Mouse (Mus musculus): ENCODE results near the gene Tecpr1. TPM values are rescaled to one million over a fixed set of nuclear protein-coding genes. Genes with fewer than 3 reads are reported as not detected.

Tecpr1 gene
- polyA plus RNA-seq, 1 experiment from 2014 or later, result 2.5 TPM

DNA sequence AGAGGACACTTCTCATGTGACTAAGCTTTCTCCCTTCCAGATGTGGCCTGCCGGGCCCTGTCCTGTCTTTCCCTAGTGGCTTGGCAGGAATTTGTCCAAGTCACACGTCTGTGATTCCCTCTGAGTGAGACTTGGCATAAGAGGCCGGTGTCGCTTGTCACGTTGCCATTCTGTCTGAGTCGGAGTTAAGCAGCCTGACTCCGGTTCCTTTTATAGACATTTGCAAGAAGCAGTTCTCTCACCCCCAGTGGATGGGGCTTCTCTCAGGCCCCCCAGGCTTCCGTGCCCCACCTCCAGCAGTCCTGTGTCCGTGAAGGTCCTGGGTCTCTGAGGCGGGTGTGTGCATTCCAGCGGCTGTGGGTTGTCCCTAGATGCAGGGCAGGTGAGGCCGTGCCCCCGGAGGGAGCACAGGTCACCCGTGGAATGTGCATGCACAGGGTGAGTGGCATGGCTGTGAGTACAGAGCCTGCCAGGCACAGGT lies 34.8 kb upstream of the Tecpr1 start:
- Histone ChIP-seq H3K4me2 (ENCODE audit: low read depth, low read length) (peak overlapping the region; percentile 89), H3K9me3 (ENCODE audit: low read length) (no peaks in the 10 kb centered on the region), H3K4me3 (ENCODE audit: low read depth, low read length) (no peak overlapping the region), H3K36me3 (replicated peaks; ENCODE audit: insufficient read depth, low read length) (peaks cover 11% of the 10 kb centered on the region; the same call in 1 of the 2 replicates), H3K27me3 (ENCODE audit: insufficient read depth, low read length) (no peaks in the 10 kb centered on the region), H3K27ac (ENCODE audit: low read depth) (no peak overlapping the region), H3K4me1 (ENCODE audit: insufficient read depth) (peaks cover 38% of the 10 kb centered on the region), H3K9ac (replicated peaks) (no peak overlapping the region; the same call in 1 of the 2 replicates)
- peak; percentile 27 for DNase-seq
- ATAC-seq, result no peak
- TF ChIP-seq CTCF (IDR thresholded peaks at IDR 0.05; ENCODE audit: low read depth) (no peak), EP300 (IDR thresholded peaks at IDR 0.05; ENCODE audit: low read depth) (no peak)
- 62% methylated on average over 13 of the region's 14 CpGs for WGBS (ENCODE audit: insufficient replicate concordance)

DNA sequence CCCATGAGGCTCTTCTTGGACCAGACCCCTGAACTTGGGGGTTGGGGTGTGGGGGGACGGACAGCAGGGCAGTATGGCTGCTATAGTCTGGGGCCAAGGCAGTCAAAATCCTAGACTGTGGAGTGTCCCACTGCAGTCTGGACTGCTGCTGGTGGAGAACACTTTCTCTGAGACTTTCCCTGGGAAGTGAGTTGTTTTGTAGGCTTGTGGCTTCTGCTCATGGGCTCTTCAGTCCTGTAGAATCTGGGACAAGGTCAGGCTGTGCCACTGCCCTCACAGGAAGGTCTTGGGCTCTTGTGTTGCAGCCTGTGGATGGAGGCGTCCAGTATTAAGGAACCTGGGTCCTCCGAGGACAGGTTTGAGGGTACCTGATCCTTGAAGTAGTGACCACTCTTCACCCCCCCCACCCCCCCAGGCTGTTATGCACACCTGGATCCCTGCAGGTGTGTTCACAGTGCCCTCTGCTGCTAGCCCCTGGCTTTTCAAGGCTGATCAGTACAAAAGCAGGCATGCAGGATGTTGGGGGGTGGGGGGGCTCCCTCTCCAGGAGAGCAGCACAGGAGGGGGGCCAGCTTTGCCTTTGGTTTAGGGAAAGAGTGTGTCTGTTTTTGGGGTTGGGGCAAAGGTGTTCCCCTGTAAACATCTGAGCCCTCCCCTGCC lies 34.2 kb upstream of the Tecpr1 start:
- H3K9me3 ChIP-seq (ENCODE audit: low read length), result no peaks in the 10 kb centered on the region
- H3K27me3 ChIP-seq (ENCODE audit: insufficient read depth, low read length), result no peaks in the 10 kb centered on the region
- H3K9ac ChIP-seq (replicated peaks), result peak overlapping the region; percentile 92; the same call in 1 of the 2 replicates
- H3K4me3 ChIP-seq (ENCODE audit: low read depth, low read length), result no peak overlapping the region
- DNase-seq, result peak; percentile 20
- WGBS (ENCODE audit: insufficient replicate concordance), result 80% methylated on average over 3 of the region's 3 CpGs
- H3K36me3 ChIP-seq (replicated peaks; ENCODE audit: insufficient read depth, low read length), result peaks cover 10% of the 10 kb centered on the region; the same call in 1 of the 2 replicates
- no peak overlapping the region for H3K27ac ChIP-seq (ENCODE audit: low read depth)
- peaks cover 38% of the 10 kb centered on the region for H3K4me1 ChIP-seq (ENCODE audit: insufficient read depth)
- ATAC-seq, result no peak
- no peak for TF ChIP-seq EP300 (IDR thresholded peaks at IDR 0.05; ENCODE audit: low read depth)
- peak; percentile 28; the same call in 1 of the 2 replicates for TF ChIP-seq CTCF (IDR thresholded peaks at IDR 0.05; ENCODE audit: low read depth)
- H3K4me2 ChIP-seq (ENCODE audit: low read depth, low read length), result peak overlapping the region; percentile 89

DNA sequence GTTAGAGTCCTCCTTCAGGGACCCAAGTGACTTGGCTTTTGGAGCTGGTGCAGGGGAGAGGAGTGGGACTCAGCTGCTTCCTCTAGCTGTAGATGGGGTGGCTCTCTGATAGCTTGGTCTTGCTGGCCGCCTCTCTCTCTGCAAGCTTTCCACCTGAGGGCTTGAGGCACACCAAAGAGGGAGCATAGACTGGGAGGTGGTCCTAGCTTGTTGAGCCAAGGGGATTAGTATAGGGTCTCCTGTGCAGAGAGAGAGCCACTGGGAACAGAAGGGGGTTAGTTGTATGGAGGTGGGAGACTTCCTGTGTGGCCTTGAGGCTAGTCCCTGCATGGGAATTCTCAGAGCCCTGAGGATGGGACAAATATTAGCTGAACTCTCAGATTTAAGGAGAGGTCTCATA lies 33.5 kb upstream of the Tecpr1 start:
- Histone ChIP-seq H3K4me3 (ENCODE audit: low read depth, low read length) (peak overlapping the region; percentile 94), H3K9me3 (ENCODE audit: low read length) (no peaks in the 10 kb centered on the region), H3K36me3 (replicated peaks; ENCODE audit: insufficient read depth, low read length) (peaks cover 10% of the 10 kb centered on the region; the same call in 1 of the 2 replicates), H3K27ac (ENCODE audit: low read depth) (peak overlapping the region; percentile 93), H3K27me3 (ENCODE audit: insufficient read depth, low read length) (no peaks in the 10 kb centered on the region), H3K4me2 (ENCODE audit: low read depth, low read length) (peak overlapping the region; percentile 89), H3K4me1 (ENCODE audit: insufficient read depth) (peaks cover 42% of the 10 kb centered on the region), H3K9ac (replicated peaks) (peak overlapping the region; percentile 92)
- 31% methylated on average over 1 of the region's 1 CpGs for WGBS (ENCODE audit: insufficient replicate concordance)
- TF ChIP-seq CTCF (IDR thresholded peaks at IDR 0.05; ENCODE audit: low read depth), result no peak
- no peak for TF ChIP-seq EP300 (IDR thresholded peaks at IDR 0.05; ENCODE audit: low read depth)
- DNase-seq, result no peak
- no peak for ATAC-seq

DNA sequence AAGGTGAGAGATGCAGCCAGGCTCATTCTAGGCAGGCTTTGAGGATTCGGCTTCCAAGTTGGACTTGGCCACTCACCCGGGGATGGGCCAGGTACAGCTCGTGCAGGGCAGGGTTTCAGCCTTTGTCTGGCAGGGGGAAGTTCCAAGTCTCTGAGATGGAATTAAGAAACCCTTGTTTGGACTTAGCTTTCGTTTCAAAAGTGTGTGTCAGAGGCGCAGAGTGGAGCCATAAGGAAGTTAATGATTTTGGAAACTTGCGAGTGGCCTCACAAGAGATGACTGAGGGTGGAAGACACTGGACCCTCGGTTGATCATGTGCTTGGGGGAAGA lies 33.1 kb upstream of the Tecpr1 start:
- ATAC-seq (no peak), DNase-seq (no peak)
- TF ChIP-seq CTCF (IDR thresholded peaks at IDR 0.05; ENCODE audit: low read depth), result no peak
- TF ChIP-seq EP300 (IDR thresholded peaks at IDR 0.05; ENCODE audit: low read depth), result no peak
- Histone ChIP-seq H3K4me3 (ENCODE audit: low read depth, low read length) (peak overlapping the region; percentile 94), H3K9me3 (ENCODE audit: low read length) (no peaks in the 10 kb centered on the region), H3K27ac (ENCODE audit: low read depth) (peak overlapping the region; percentile 93), H3K4me1 (ENCODE audit: insufficient read depth) (peaks cover 42% of the 10 kb centered on the region), H3K4me2 (ENCODE audit: low read depth, low read length) (peak overlapping the region; percentile 89), H3K36me3 (replicated peaks; ENCODE audit: insufficient read depth, low read length) (peaks cover 10% of the 10 kb centered on the region; the same call in 1 of the 2 replicates), H3K27me3 (ENCODE audit: insufficient read depth, low read length) (no peaks in the 10 kb centered on the region), H3K9ac (replicated peaks) (peak overlapping the region; percentile 92)
- WGBS (ENCODE audit: insufficient replicate concordance), result 14% methylated on average over 7 of the region's 7 CpGs

DNA sequence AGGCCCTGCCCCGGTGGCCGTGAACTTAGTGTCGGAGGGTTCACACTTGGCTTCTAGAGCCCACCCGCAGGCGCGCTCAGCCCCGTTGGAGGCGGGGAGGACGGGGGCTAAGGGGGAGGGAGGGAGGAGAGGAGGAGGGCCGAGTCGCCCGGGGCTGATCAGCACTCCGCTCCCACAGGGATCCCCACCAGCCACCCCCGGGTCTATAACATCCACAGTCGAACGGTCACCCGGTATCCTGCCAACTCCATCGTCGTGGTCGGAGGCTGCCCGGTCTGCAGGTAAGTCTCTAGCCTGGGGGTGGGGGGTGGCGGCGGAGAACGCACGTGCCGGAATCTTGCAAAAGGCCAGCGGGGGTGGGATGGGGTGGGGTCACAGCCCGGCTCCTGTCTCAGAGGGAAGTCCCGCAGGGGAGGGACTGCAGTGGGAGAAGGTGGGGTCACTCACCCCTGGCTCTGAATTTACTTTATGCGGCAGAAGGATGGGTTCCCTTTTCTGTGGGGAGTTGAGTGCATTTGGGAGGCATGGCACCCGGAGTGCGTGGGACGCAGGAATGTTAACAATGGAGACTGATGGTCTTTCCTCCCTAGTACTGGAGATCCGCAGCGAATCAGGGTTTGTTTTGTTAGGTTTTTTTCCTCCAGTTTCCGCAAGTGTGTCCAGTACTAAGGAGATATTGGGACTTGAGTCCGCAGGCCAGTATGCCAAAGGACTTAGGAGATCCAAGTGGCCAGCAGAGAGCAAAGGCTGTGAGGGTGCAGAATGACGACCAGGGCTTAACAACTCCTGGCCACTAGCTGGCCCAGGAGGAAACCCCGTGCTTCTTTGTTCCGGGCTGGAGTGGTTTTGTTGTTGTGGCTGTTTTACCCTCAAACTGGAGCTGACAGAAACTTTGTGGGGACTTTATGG lies 32.5 kb upstream of the Tecpr1 start:
- H3K27ac ChIP-seq (ENCODE audit: low read depth), result peak overlapping the region; percentile 93
- no peaks in the 10 kb centered on the region for H3K9me3 ChIP-seq (ENCODE audit: low read length)
- peak; percentile 2; the same call in 1 of the 2 replicates for ATAC-seq
- H3K4me3 ChIP-seq (ENCODE audit: low read depth, low read length), result peak overlapping the region; percentile 94
- TF ChIP-seq CTCF (IDR thresholded peaks at IDR 0.05; ENCODE audit: low read depth) (0 out of 2 replicates have a peak, but pooled peaks have one; percentile 6), EP300 (IDR thresholded peaks at IDR 0.05; ENCODE audit: low read depth) (no peak)
- peak overlapping the region; percentile 89 for H3K4me2 ChIP-seq (ENCODE audit: low read depth, low read length)
- H3K36me3 ChIP-seq (replicated peaks; ENCODE audit: insufficient read depth, low read length), result peaks cover 10% of the 10 kb centered on the region; the same call in 1 of the 2 replicates
- peak overlapping the region; percentile 92 for H3K9ac ChIP-seq (replicated peaks)
- under 1% methylated on average over 38 of the region's 40 CpGs for WGBS (ENCODE audit: insufficient replicate concordance)
- no peaks in the 10 kb centered on the region for H3K27me3 ChIP-seq (ENCODE audit: insufficient read depth, low read length)
- peak; percentile 71 for DNase-seq
- peaks cover 42% of the 10 kb centered on the region for H3K4me1 ChIP-seq (ENCODE audit: insufficient read depth)

Data from liver, postnatal 0 days (tissue).